Mouse (Mus musculus): Measurements from ENCODE around the gene 4930412O13Rik. TPM values are rescaled to one million over a fixed set of nuclear protein-coding genes. Genes with fewer than 3 reads are reported as not detected.

Gene 4930412O13Rik
- total RNA-seq, 2 experiments from 2014 or later = not detected

DNA sequence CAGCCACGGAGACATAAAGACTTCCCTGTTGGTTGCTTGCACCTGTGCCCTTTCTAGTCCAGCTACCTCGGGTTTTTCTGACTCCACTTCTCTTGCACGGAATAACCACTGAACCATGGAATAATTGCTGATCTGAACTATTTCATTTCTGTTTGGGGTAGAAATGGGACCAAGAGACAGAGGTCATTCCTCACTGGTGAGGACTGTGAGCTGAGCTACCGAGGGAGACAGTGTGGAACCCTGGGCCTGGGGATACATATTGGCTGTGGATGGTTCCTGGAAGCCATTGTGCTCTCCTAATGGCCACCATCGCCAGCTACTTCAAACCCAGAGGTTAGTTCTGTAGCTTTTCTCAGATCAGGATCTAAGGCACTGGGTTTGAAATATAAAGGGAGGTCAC lies 9.9 kb downstream of the 4930412O13Rik start:
- no peak for DNase-seq (ENCODE audit: extremely low spot score in 1 of 2, low spot score in 2 of 2)
- intact Hi-C loops (cut with DNase I) = loop anchor here (5.0 kb wide), 1 partner anchor 116 kb away; no protein-coding TSS in a partner anchor

DNA sequence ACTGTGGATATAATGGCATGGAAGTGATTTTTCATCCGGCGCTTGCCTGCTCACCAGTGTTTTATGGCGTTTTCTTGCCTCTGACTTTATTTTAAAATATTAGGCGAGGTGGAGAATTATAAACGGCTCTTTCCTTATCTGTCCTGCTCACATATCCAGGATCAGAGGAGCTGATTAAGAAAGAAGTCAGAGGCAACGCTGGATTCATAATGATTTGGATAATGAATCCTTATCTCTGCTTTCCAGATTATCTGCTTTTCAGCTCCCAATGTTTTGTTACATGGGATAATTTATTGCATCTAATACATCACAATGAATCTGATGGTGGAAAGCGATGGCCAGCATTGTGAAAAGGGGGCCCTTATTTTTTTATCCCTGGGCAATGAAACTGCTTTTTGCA lies 11.5 kb downstream of the 4930412O13Rik start:
- no peak for DNase-seq (ENCODE audit: extremely low spot score in 1 of 2, low spot score in 2 of 2)
- intact Hi-C loops (cut with DNase I) = loop anchor here (5.0 kb wide), 1 partner anchor 115 kb away; no protein-coding TSS in a partner anchor

GRCm38 (mm10) chr2:9893272-9893953 lies 12.4 kb downstream of the 4930412O13Rik start:
- DNase-seq (ENCODE audit: extremely low spot score in 1 of 2, low spot score in 2 of 2) = no peak
- intact Hi-C loops (cut with DNase I) = loop anchor here (5.0 kb wide), 1 partner anchor 114 kb away; no protein-coding TSS in a partner anchor

- DNase-seq (ENCODE audit: extremely low spot score in 1 of 2, low spot score in 2 of 2) = no peak
- intact Hi-C loops (cut with DNase I) = loop anchor here (5.0 kb wide), 1 partner anchor 112 kb away; no protein-coding TSS in a partner anchor
These were observed 14.0 kb downstream of the 4930412O13Rik start for GRCm38 (mm10) chr2:9894836-9895593.

- no peak for DNase-seq (ENCODE audit: extremely low spot score in 1 of 2, low spot score in 2 of 2)
- intact Hi-C loops (cut with DNase I) = no loop called here
These were observed 15.2 kb downstream of the 4930412O13Rik start for GRCm38 (mm10) chr2:9896097-9896770.

DNA sequence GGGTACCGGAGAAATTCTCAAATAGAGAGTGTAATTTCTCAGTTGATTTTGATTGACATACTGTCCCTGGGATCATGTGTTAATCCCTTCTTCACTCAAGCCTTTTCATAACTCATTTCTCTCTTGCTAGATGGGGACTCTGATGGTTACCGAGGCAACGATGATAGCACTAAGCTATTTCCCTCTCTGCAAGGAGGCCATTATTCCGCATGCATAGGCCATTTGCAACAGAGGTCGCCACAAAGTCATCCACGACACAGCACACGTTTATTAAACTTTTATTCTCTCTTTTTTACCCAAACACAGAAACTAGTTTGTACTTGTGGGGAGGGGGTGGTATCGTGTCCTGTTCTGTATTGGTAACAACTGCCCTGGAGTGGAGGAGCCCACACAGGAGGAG lies 16.8 kb downstream of the 4930412O13Rik start:
- no peak for DNase-seq (ENCODE audit: extremely low spot score in 1 of 2, low spot score in 2 of 2)
- intact Hi-C loops (cut with DNase I) = no loop called here

DNA sequence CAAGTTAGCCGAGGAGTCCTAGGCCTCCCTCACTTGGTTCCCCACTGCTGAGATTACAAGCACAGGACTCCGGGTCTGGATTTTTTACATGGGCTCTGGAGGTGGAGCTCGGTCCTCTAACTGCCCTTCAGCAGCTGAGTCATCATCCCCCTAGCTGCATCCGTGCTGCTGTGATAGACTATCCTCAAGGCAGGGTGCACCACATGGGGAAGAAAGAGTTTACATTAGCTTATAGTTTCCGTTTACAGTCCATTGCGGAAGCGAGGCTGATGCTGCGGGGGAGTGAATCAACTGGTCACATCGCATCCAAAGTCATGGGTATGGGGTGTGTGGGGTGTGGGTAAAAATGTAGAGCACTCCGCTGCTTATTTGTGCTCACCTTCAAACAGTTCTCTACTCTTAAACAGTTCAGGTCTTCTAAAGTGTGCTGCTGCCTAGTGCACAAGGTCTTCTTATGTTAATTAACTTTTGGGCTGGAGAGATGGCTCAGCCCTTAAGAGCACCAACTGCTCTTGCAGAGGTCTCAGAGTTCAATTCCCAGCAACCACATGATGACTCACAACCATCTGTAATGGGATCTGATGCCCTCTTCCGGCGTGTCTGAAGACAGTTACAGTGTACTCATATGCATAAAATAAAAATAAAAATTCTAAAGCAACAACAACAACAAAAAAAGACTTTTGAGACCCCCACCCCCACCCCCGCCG lies 23.0 kb downstream of the 4930412O13Rik start:
- no peak for DNase-seq (ENCODE audit: extremely low spot score in 1 of 2, low spot score in 2 of 2)

DNA sequence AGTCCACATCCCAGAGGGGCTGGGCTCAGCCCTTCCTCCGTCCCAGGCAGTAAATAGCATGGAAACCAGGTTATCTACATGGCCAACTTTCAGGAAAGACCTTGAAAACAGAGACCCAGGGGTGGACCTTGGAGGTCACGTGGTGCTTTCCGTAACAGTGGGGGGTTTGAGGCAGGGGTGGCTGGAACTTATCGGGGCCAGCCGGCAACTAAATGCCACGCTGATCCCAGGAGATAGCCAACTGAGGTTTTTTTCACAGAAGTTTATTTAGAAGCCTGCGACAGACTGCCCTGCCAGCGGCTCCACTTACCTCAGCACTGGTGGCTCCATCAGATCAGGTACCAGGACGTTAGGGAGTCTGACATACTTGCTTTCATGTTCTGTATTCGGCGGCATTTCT lies 24.9 kb downstream of the 4930412O13Rik start:
- DNase-seq (ENCODE audit: extremely low spot score in 1 of 2, low spot score in 2 of 2) = no peak
- intact Hi-C loops (cut with DNase I) = no loop called here

More for the DNA sequence above, 23.0 kb downstream of the 4930412O13Rik start:
- intact Hi-C loops (cut with DNase I) = no loop called here

DNA sequence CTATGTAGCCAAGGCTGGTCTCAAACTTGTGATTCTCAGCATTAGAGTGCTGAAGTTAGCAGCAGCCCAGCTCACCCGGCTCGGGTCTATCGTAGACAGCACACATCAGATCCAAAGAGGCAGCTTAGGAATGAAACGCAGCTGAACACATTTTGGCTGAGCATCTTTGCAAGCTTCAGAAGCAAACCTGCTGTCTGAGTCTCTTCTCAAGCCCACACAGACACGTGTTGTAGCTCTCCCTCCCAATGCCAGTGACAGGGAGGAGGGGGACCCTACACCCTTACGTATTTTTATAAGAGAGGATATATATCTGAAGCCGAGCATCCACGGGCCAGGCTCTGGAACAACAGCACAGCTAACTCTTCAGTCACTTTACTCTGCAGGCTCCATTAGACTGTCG lies 36.5 kb downstream of the 4930412O13Rik start:
- DNase-seq (ENCODE audit: extremely low spot score in 1 of 2, low spot score in 2 of 2) = peak in 1 of 2 experiments; percentile 5
- intact Hi-C loops (cut with DNase I) = no loop called here

- DNase-seq (ENCODE audit: extremely low spot score in 1 of 2, low spot score in 2 of 2) = no peak
- intact Hi-C loops (cut with DNase I) = no loop called here
These were observed 37.8 kb downstream of the 4930412O13Rik start for GRCm38 (mm10) chr2:9918691-9919471.

DNA sequence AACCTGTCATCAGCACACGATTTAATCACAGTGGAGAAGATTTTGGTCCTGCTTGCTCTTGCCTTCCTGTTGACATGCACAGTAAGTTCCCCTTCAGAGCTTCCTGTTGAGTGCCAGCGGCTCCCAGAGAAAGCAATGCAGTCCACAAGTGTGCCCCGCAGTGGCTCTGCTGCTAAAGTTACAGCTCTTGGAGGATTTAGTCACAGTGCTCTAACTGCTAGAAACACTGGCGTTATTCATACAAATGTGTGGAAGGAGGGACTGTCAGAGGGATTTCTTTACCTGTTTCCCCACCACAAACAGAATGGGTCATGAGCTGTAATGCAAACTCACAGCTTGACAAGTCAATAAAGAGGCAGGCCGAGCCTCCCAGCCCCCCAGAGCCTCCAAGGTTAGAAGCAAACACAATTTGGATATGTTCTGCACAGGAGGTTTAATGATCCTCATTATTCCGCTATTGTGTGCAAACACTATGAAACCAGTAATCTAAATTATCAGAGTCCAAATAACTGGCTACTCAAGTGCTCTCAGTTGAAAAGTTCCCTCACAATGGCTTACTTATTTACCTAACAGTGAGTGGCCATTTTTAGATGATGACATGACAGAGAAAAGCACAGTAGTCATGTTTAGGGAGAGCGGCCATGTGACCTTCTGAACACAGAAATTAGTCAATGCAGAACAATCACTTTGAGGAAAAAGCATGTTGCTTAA lies 45.3 kb downstream of the 4930412O13Rik start:
- DNase-seq (ENCODE audit: extremely low spot score in 1 of 2, low spot score in 2 of 2) = no peak
- intact Hi-C loops (cut with DNase I) = no loop called here

DNA sequence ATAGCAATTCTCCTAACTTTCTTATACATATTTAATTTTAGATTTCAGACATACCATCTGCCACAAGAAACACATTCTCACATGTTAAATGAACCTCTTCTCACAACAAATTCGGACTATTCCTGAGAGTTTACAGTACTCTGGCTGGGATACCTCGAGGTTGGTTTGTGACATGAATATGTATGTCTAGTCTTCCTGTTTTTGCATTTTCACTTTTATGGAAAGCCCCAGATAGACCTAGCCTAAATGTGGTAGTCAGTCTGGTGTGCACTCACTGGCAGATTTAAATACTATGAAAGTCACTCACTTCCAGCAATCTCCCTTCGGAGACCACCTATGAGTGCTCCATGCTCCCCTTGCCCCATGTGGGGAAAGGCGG lies 45.8 kb downstream of the 4930412O13Rik start:
- no peak for DNase-seq (ENCODE audit: extremely low spot score in 1 of 2, low spot score in 2 of 2)
- intact Hi-C loops (cut with DNase I) = no loop called here

Other genes with a start within 250 kb of the 4930412O13Rik start
- gene 9230102O04Rik, start 8.3 kb downstream of the 4930412O13Rik start, total RNA-seq (2021) = not detected
- gene Gata3, start 8.8 kb downstream of the 4930412O13Rik start, total RNA-seq (2021) = under 1 TPM; 0.11 to 0.49 TPM
- gene Taf3, start 167.3 kb downstream of the 4930412O13Rik start, total RNA-seq (2021) = 10 to 100 TPM; 11.2 to 11.6 TPM
- 100 to 1,000 TPM; 296 to 300 TPM for gene Atp5c1, start 199.3 kb downstream of the 4930412O13Rik start, total RNA-seq (2021)
- 10 to 100 TPM in 1 of 2 experiments, 1 to 10 TPM in 1; 8.5 to 11.8 TPM for gene Kin, start 199.3 kb downstream of the 4930412O13Rik start, total RNA-seq (2021)

Measured in left cerebral cortex, postnatal 10 days (tissue).